Mouse (Mus musculus) left cerebral cortex, adult 2 months (tissue): ENCODE measurements around the gene Pam. TPM values are rescaled to one million over a fixed set of nuclear protein-coding genes. Genes with fewer than 3 reads are reported as not detected.

ENCODE experiments used
- DNase-seq, 2 experiments: peaks; one replicate each; pipeline ENCODE4 v3.0.0; 2021 to 2022; ENCODE audit warnings: low spot score in 2 of 2, mixed read lengths in 1 of 2; ENCODE audit errors: extremely low spot score in 1 of 2
- H3K27ac ChIP-seq: fragments of 200-600 bp; 2 replicates; pipeline ENCODE4 v1.8.1; 2022
- H3K4me3 ChIP-seq: fragments of 200-600 bp; 2 replicates; pipeline ENCODE4 v1.8.1; 2022
- CTCF ChIP-seq: fragments of 200-600 bp; IDR thresholded peaks from 2 replicates; pipeline ENCODE4 v1.8.1; 2022; ENCODE audit warnings: antibody characterized with exemption, mild to moderate bottlenecking, moderate library complexity
- intact Hi-C: fragments of 180-260 bp; cut with DNase I; formaldehyde crosslinking; loops from one replicate; pipeline ENCODE4 v1.15.1; 2025
- total RNA-seq, 2 experiments: library from RNA; stranded (reverse); gene quantifications; 2 replicates each; pipeline ENCODE4 v1.2.3; 2021

Pam gene
- total RNA-seq, 2 experiments from 2014 or later, result 258 to 269 TPM

DNA sequence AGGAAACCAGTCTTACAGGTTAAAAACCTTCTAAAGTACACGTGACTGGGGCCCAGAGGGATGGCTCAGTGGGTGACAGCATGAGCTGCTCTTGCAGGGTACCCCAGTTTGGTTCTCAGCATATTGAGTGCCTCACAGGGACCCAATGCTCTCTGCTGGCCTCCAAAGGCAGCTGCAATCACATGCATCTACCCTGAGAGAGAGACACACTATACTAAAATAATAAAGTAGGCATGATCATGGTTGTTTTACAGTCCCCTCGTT, 178.5 kb downstream of the Pam start:
- H3K27ac ChIP-seq, result peak overlapping the region; percentile 32; the same call in 1 of the 2 replicates
- no peak for DNase-seq
- intact Hi-C loops, result no loop called here
- no peak for TF ChIP-seq CTCF
- H3K4me3 ChIP-seq, result no peak overlapping the region

DNA sequence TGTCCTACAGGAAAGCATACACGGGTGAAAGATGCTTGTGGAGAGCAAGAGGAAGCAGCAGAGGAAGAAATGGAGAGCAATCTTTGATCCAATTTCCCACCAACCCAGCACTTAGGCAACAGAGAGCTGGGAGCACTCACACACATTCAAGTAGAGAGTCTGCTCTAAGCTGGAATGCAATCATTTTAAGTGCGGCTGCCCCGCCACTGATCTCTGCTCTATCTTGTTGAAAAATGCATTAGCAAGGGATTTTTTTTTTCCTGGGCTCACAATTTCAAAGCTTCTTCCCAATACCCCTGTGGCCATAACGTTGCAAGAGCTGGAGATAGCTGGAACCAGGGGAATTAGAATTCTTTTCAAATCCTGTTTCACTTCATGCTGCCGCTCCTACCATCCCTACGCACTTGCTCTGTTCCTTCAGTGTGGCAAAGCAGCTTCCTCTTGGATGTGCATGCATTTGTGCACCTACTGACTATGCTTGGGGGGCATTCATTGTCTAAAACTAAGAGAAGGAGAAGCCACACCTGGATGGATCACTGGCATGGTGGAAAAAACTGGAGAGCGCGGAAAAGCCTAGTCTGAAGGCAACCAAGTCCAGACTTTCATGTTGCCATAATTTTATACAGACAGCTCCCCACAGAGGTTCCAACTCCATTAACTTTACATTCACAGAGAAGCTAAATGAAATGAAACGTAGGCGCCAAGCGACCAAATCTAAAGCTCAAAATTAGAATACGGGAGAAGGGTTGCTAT, 179.1 kb downstream of the Pam start:
- no peak for DNase-seq
- Histone ChIP-seq H3K4me3 (no peak overlapping the region), H3K27ac (peak overlapping the region; percentile 55)
- intact Hi-C loops, result no loop called here
- TF ChIP-seq CTCF, result no peak

DNA sequence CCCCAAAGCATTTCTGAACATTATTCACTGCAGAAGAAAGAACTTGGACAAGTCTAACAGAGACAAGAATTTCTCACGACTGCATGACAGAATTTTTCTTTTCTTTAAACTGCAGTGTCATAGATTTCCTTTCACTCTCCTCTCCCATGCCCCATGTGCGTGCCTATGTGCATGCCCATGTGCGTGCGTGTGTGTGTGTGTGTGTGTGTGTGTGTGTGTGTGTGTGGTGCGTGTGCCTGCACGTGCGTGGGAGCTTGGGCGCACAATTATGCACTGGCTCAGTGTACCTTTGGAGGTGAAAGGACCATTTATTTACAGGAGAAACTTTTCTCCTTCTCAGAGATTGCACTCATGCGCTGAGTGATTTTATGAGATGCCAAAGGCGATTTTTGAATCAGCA, 179.7 kb downstream of the Pam start:
- intact Hi-C loops, result no loop called here
- Histone ChIP-seq H3K4me3 (no peak overlapping the region), H3K27ac (peak overlapping the region; percentile 55)
- TF ChIP-seq CTCF, result no peak
- no peak for DNase-seq

DNA sequence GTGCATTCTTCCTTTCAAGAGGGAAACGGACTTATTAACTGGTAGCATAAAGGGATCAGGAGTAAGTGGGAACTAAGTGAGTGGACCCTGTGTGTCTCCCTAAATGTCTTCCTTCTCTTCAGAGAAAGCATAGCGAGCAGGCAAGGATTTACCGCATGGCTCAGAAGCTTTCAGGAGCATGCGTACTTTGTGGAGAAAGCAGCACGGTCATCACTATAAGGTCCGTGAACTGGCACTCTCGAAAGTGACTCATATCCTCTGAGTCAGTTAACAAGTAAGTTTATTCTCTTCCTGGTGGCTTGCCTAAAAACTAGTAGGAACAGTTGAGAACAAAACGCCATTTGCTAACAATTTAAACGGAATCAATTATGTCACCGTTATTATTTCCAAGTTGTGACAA, 184.6 kb downstream of the Pam start:
- TF ChIP-seq CTCF, result no peak
- Histone ChIP-seq H3K4me3 (no peak overlapping the region), H3K27ac (no peak overlapping the region)
- intact Hi-C loops, result no loop called here
- DNase-seq, result no peak

DNA sequence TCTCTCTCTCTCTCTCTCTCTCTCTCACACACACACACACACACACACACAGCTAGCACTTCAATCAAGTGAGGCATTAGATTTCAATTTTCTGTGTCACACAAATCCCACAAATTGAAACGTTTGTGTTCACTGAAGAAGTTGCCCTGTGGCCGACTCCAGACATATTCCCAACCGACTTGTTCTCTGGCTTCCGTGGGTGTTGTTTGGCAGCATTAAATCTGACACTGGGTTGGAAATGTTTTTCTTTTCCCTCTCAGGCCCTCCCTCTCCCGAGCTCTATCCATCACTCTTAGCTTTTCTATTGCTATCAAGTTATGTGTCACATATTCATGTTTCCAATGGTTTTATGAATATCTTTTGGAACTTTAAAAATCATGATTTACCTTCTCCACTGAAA, 185.9 kb downstream of the Pam start:
- no peak for TF ChIP-seq CTCF
- Histone ChIP-seq H3K27ac (no peak overlapping the region), H3K4me3 (no peak overlapping the region)
- intact Hi-C loops, result no loop called here
- no peak for DNase-seq

DNA sequence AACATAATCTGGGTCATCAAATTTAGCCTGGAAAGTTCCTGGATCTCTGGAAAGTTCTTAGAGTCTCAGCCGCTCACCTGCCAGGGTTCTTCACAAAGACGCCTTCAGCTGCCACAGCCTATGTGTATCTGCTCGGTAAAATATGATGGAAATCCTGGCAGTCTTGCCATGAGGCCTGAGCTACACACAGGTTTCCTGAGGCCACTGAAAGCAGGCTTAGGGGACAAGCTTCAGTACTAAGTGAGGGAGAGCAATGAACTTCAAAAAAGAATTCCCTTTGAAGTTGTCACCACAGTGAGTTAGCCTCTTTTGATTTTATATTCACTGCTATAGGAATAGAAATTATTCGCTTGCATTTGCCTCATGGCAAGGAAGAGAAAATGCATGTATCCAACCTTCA, 186.7 kb downstream of the Pam start:
- TF ChIP-seq CTCF, result no peak
- DNase-seq, result no peak
- no peak overlapping the region for H3K4me3 ChIP-seq
- no peak overlapping the region for H3K27ac ChIP-seq
- intact Hi-C loops, result no loop called here

DNA sequence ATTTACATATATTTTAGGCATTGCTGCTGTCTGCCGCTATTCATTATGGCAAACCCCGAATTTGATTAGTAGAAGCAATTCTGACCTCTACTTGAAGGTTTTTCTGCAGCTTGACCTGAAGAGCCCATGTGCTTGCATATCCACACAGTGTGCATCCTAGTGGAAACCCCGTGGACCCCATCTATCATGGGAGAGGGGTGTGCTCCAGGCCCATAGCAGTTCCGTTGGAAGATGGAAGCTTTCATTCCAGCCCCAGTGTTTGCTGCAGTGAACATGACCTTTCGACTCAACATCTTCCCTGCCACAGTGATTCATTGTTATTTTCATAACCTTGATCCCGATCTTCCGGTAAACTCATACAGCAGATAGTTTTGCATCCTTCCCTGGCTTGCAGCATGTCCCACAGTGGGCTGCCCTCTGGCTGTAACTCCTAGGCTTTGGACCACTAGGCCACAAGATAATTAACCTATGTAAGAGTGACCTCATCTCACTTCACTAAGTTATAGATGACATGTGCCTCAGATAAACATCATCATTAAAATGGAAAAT, 191.5 kb downstream of the Pam start:
- no peak overlapping the region for H3K4me3 ChIP-seq
- no peak for TF ChIP-seq CTCF
- intact Hi-C loops, result no loop called here
- no peak overlapping the region for H3K27ac ChIP-seq
- DNase-seq, result no peak

DNA sequence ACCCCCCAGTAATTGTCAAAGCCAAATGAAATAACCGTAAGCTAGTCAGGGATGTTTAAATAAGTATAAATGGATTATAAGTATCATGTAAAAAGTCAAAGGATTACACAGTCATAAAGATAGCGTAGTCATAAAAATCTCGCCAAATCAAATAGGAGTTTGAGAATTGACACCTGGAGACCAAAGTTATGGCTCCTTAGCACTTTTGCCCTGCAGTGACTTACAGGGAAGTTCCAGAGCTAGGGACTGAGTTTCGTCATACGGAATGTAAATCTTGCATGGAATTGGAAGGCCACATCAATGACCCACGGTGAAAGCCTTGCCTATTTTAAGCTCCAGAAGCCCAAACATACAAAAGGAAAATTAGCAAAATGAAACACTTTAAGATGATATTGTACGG, 192.6 kb downstream of the Pam start:
- TF ChIP-seq CTCF, result no peak
- Histone ChIP-seq H3K27ac (no peak overlapping the region), H3K4me3 (no peak overlapping the region)
- no peak for DNase-seq
- intact Hi-C loops, result no loop called here

- DNase-seq, result no peak
- H3K27ac ChIP-seq, result no peak overlapping the region
- H3K4me3 ChIP-seq, result no peak overlapping the region
- no peak for TF ChIP-seq CTCF
- intact Hi-C loops, result no loop called here
Observed at GRCm38 (mm10) chr1:97900559-97901153, 194.8 kb downstream of the Pam start.

- intact Hi-C loops, result no loop called here
- Histone ChIP-seq H3K27ac (peak overlapping the region; percentile 40; the same call in 1 of the 2 replicates), H3K4me3 (no peak overlapping the region)
- DNase-seq, result no peak
- no peak for TF ChIP-seq CTCF
Observed at GRCm38 (mm10) chr1:97887511-97887910, 207.9 kb downstream of the Pam start.

DNA sequence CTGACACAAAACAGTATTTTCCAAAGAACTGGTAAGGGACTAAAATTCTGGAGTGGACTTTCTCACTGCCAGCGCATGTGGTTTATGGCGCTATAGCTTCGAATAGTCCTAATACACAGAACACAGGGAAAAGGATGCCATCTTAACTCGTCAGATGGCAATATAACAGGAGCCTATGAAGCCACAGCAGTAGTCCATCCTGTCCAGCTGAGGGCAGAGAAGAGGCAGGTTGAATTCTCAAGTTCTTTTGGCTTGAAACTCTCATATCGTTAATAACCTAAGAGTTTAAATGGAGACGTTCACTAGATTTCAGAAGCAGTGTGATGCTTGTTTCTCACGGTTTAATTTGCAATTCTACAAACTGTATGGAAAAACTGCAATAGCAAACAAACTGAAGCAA, 211.9 kb downstream of the Pam start:
- Histone ChIP-seq H3K27ac (no peak overlapping the region), H3K4me3 (no peak overlapping the region)
- no peak for DNase-seq
- intact Hi-C loops, result no loop called here
- peak; percentile 15; the same call in 1 of the 2 replicates for TF ChIP-seq CTCF

GRCm38 (mm10) chr1:97877037-97877436, 218.4 kb downstream of the Pam start:
- no peak for DNase-seq
- Histone ChIP-seq H3K27ac (no peak overlapping the region), H3K4me3 (no peak overlapping the region)
- intact Hi-C loops, result loop anchor here (5.0 kb wide), 1 partner anchor 300 kb away; no protein-coding TSS in a partner anchor
- peak; percentile 32 for TF ChIP-seq CTCF

- H3K4me3 ChIP-seq, result no peak overlapping the region
- intact Hi-C loops, result no loop called here
- DNase-seq, result no peak
- no peak overlapping the region for H3K27ac ChIP-seq
- no peak for TF ChIP-seq CTCF
Observed at GRCm38 (mm10) chr1:97873490-97874054, 221.9 kb downstream of the Pam start.
